Mouse (Mus musculus) embryonic facial prominence, embryonic 12.5 days (tissue): ENCODE results near the gene Mbtd1. TPM values are rescaled to one million over a fixed set of nuclear protein-coding genes. Genes with fewer than 3 reads are reported as not detected.

ENCODE experiments used
- ATAC-seq: fragments of 200-750 bp; cut with Nextera tagmentation; 2 replicates; pipeline ENCODE4 v1.8.0; 2017; ENCODE audit not compliant: insufficient number of reproducible peaks, insufficient read depth, low FRiP score, low TSS enrichment
- H3K27ac ChIP-seq: fragments of 300-500 bp; sonication (generic); 2 replicates; pipeline ENCODE4 v1.5.1; 2016; ENCODE audit warnings: mild to moderate bottlenecking
- H3K27me3 ChIP-seq: fragments of 300-500 bp; sonication (generic); 2 replicates; pipeline ENCODE4 v1.6.1; 2016; ENCODE audit warnings: mild to moderate bottlenecking, moderate library complexity
- H3K36me3 ChIP-seq: fragments of 300-500 bp; sonication (generic); 2 replicates; pipeline ENCODE4 v1.6.1; 2016; ENCODE audit warnings: mild to moderate bottlenecking
- H3K4me1 ChIP-seq: fragments of 300-500 bp; sonication (generic); 2 replicates; pipeline ENCODE4 v1.6.1; 2016
- H3K4me2 ChIP-seq: fragments of 300-500 bp; sonication (generic); replicated peaks from 2 replicates; pipeline ENCODE4 v1.6.1; 2016; ENCODE audit warnings: mild to moderate bottlenecking, moderate library complexity
- H3K4me3 ChIP-seq: fragments of 300-500 bp; sonication (generic); 2 replicates; pipeline ENCODE4 v1.5.1; 2016; ENCODE audit warnings: mild to moderate bottlenecking
- H3K9ac ChIP-seq: fragments of 300-500 bp; sonication (generic); 2 replicates; pipeline ENCODE4 v1.6.1; 2016; ENCODE audit warnings: mild to moderate bottlenecking, moderate library complexity
- H3K9me3 ChIP-seq: fragments of 300-500 bp; sonication (generic); 2 replicates; pipeline ENCODE4 v1.6.1; 2016; ENCODE audit warnings: mild to moderate bottlenecking, moderate library complexity
- WGBS: fragments of 180-500 bp; shearing (Covaris S2); methylation state at CpG from one replicate; pipeline ENCODE4 v1.1.7; 2016; 5-methylcytosine and 5-hydroxymethylcytosine counted together
- polyA plus RNA-seq: library from polyadenylated mRNA; unstranded; fragments of >200 nt; fragmentation: Nextera tagmentation; extraction: Ambion mirVana; gene quantifications from 2 replicates; pipeline ENCODE4 v1.2.1, GENCODE M21; 2016

Mbtd1 gene
- polyA plus RNA-seq, 1 experiment from 2014 or later = 42.6 TPM

GRCm38 (mm10) chr11:93950045-93950444 is 64.4 kb downstream of the Mbtd1 start:
- Histone ChIP-seq H3K4me3 (no peak overlapping the region), H3K9me3 (no peaks in the 10 kb centered on the region), H3K27ac (no peak overlapping the region), H3K4me1 (peaks cover 25% of the 10 kb centered on the region), H3K27me3 (no peaks in the 10 kb centered on the region), H3K4me2 (no peak overlapping the region), H3K9ac (no peak overlapping the region), H3K36me3 (peaks cover 58% of the 10 kb centered on the region)
- ATAC-seq = no peak
- 94% methylated on average over 1 of the region's 1 CpGs for WGBS

- no peaks in the 10 kb centered on the region for H3K9me3 ChIP-seq
- H3K36me3 ChIP-seq = peaks cover 53% of the 10 kb centered on the region
- H3K4me3 ChIP-seq = no peak overlapping the region
- 0 out of 2 replicates have a peak overlapping the region, but pooled peaks have one; percentile 12 for H3K4me2 ChIP-seq
- H3K4me1 ChIP-seq = peaks cover 32% of the 10 kb centered on the region
- H3K27ac ChIP-seq = no peak overlapping the region
- no peak for ATAC-seq
- no peaks in the 10 kb centered on the region for H3K27me3 ChIP-seq
- H3K9ac ChIP-seq = no peak overlapping the region
- WGBS = 36% methylated on average over 5 of the region's 5 CpGs
These were observed 66.7 kb downstream of the Mbtd1 start for GRCm38 (mm10) chr11:93952376-93952775.

- no peaks in the 10 kb centered on the region for H3K9me3 ChIP-seq
- no peak for ATAC-seq
- H3K4me3 ChIP-seq = peak overlapping the region; percentile 71
- peak overlapping the region; percentile 72 for H3K9ac ChIP-seq
- 45% methylated on average over 13 of the region's 13 CpGs for WGBS
- peak overlapping the region; percentile 91 for H3K27ac ChIP-seq
- H3K36me3 ChIP-seq = peaks cover 59% of the 10 kb centered on the region
- H3K4me1 ChIP-seq = peaks cover 32% of the 10 kb centered on the region
- peak overlapping the region; percentile 85 for H3K4me2 ChIP-seq
- H3K27me3 ChIP-seq = no peaks in the 10 kb centered on the region
These were observed 69.1 kb downstream of the Mbtd1 start for GRCm38 (mm10) chr11:93954738-93955255.

- peaks cover 57% of the 10 kb centered on the region for H3K36me3 ChIP-seq
- H3K27me3 ChIP-seq = no peaks in the 10 kb centered on the region
- peaks cover 32% of the 10 kb centered on the region for H3K4me1 ChIP-seq
- peak; percentile 97 for ATAC-seq
- H3K9ac ChIP-seq = peak overlapping the region; percentile 72
- peak overlapping the region; percentile 91 for H3K27ac ChIP-seq
- under 1% methylated on average over 67 of the region's 67 CpGs for WGBS
- H3K4me2 ChIP-seq = peak overlapping the region; percentile 85
- H3K4me3 ChIP-seq = peak overlapping the region; percentile 71
- H3K9me3 ChIP-seq = no peaks in the 10 kb centered on the region
These were observed 69.9 kb downstream of the Mbtd1 start for GRCm38 (mm10) chr11:93955256-93956150.

- WGBS = 3% methylated on average over 6 of the region's 6 CpGs
- H3K4me1 ChIP-seq = peaks cover 32% of the 10 kb centered on the region
- H3K27ac ChIP-seq = peak within 1 kb of the TSS; percentile 91
- peaks cover 57% of the 10 kb centered on the region for H3K36me3 ChIP-seq
- no peaks in the 10 kb centered on the region for H3K27me3 ChIP-seq
- peak; percentile 4; the same call in 1 of the 2 replicates for ATAC-seq
- no peaks in the 10 kb centered on the region for H3K9me3 ChIP-seq
- peak within 1 kb of the TSS; percentile 72 for H3K9ac ChIP-seq
- peak within 1 kb of the TSS; percentile 85 for H3K4me2 ChIP-seq
- H3K4me3 ChIP-seq = peak within 1 kb of the TSS; percentile 71
These were observed 70.5 kb downstream of the Mbtd1 start, which contains the start of gene Nme2 for GRCm38 (mm10) chr11:93956159-93956558. Gene Nme2, minus strand, starts transcription at chr11:93956259.

- H3K9me3 ChIP-seq = no peaks in the 10 kb centered on the region
- peaks cover 31% of the 10 kb centered on the region for H3K4me1 ChIP-seq
- H3K4me2 ChIP-seq = no peak overlapping the region
- no peak overlapping the region for H3K9ac ChIP-seq
- 85% methylated on average over 2 of the region's 2 CpGs for WGBS
- peaks cover 57% of the 10 kb centered on the region for H3K36me3 ChIP-seq
- no peak overlapping the region for H3K4me3 ChIP-seq
- H3K27ac ChIP-seq = no peak overlapping the region
- no peak for ATAC-seq
- H3K27me3 ChIP-seq = no peaks in the 10 kb centered on the region
These were observed 71.4 kb downstream of the Mbtd1 start for GRCm38 (mm10) chr11:93957031-93957555.

- Histone ChIP-seq H3K9ac (no peak overlapping the region), H3K4me3 (no peak overlapping the region), H3K4me2 (no peak overlapping the region), H3K36me3 (peaks cover 57% of the 10 kb centered on the region), H3K27ac (no peak overlapping the region), H3K9me3 (no peaks in the 10 kb centered on the region), H3K27me3 (no peaks in the 10 kb centered on the region), H3K4me1 (peaks cover 24% of the 10 kb centered on the region)
- no peak for ATAC-seq
- WGBS = 81% methylated on average over 4 of the region's 4 CpGs
These were observed 72.1 kb downstream of the Mbtd1 start for GRCm38 (mm10) chr11:93957746-93958145.

GRCm38 (mm10) chr11:93961482-93961881 is 75.8 kb downstream of the Mbtd1 start:
- peaks cover 77% of the 10 kb centered on the region for H3K36me3 ChIP-seq
- no peak overlapping the region for H3K9ac ChIP-seq
- H3K4me3 ChIP-seq = no peak overlapping the region
- H3K9me3 ChIP-seq = no peaks in the 10 kb centered on the region
- ATAC-seq = no peak
- no peak overlapping the region for H3K27ac ChIP-seq
- H3K4me2 ChIP-seq = no peak overlapping the region
- peaks cover 6% of the 10 kb centered on the region for H3K4me1 ChIP-seq
- no peaks in the 10 kb centered on the region for H3K27me3 ChIP-seq
- 93% methylated on average over 6 of the region's 6 CpGs for WGBS

- Histone ChIP-seq H3K4me3 (no peak overlapping the region), H3K36me3 (peaks cover 72% of the 10 kb centered on the region), H3K27ac (no peak overlapping the region), H3K4me2 (no peak overlapping the region), H3K27me3 (no peaks in the 10 kb centered on the region), H3K9ac (no peak overlapping the region), H3K4me1 (peaks cover 5% of the 10 kb centered on the region; the same call in 1 of the 2 replicates), H3K9me3 (no peaks in the 10 kb centered on the region)
- no peak for ATAC-seq
- 89% methylated on average over 4 of the region's 4 CpGs for WGBS
These were observed 77.4 kb downstream of the Mbtd1 start for GRCm38 (mm10) chr11:93963013-93963412.

- WGBS = 94% methylated on average over 6 of the region's 6 CpGs
- H3K36me3 ChIP-seq = peaks cover 50% of the 10 kb centered on the region
- H3K9ac ChIP-seq = no peak overlapping the region
- no peak overlapping the region for H3K27ac ChIP-seq
- H3K4me2 ChIP-seq = no peak overlapping the region
- peaks cover 5% of the 10 kb centered on the region; the same call in 1 of the 2 replicates for H3K4me1 ChIP-seq
- no peaks in the 10 kb centered on the region for H3K9me3 ChIP-seq
- no peaks in the 10 kb centered on the region for H3K27me3 ChIP-seq
- H3K4me3 ChIP-seq = no peak overlapping the region
- ATAC-seq = no peak
These were observed 79.7 kb downstream of the Mbtd1 start for GRCm38 (mm10) chr11:93965391-93965790.

GRCm38 (mm10) chr11:93967381-93967780 is 81.7 kb downstream of the Mbtd1 start:
- WGBS = 3% methylated on average over 11 of the region's 11 CpGs
- peak overlapping the region; percentile 76 for H3K27ac ChIP-seq
- peaks cover 33% of the 10 kb centered on the region for H3K36me3 ChIP-seq
- peak overlapping the region; percentile 76 for H3K9ac ChIP-seq
- no peak for ATAC-seq
- no peaks in the 10 kb centered on the region for H3K9me3 ChIP-seq
- H3K27me3 ChIP-seq = no peaks in the 10 kb centered on the region
- peak overlapping the region; percentile 74 for H3K4me3 ChIP-seq
- H3K4me1 ChIP-seq = peaks cover 5% of the 10 kb centered on the region; the same call in 1 of the 2 replicates
- H3K4me2 ChIP-seq = peak overlapping the region; percentile 82
